11 mouse cellular contexts compared by ENCODE assay signal in genomic region chr1:189742041-189742440, GRCm38 (mm10).
"Had no signal": no experiment of that assay in that cellular context is flagged by ENCODE, and none has a peak within 500 bp of the region (broad histone marks: within the 10 kb centered on the region; RNA-seq: fewer than 3 reads in every experiment).

No protein-coding gene starts in this region.

- H3K27ac ChIP-seq: intestine, embryonic 15.5 days; limb, embryonic 13.5 days; liver, embryonic 14.5 days; midbrain, embryonic 13.5 days; neural tube, embryonic 15.5 days had no signal

- ATAC-seq: intestine, embryonic 15.5 days; midbrain, embryonic 13.5 days had no signal

- H3K4me2 ChIP-seq: intestine, embryonic 15.5 days; limb, embryonic 13.5 days; midbrain, embryonic 13.5 days; neural tube, embryonic 15.5 days had no signal

- H3K9ac ChIP-seq: intestine, embryonic 15.5 days; limb, embryonic 13.5 days; liver, embryonic 14.5 days; midbrain, embryonic 13.5 days; neural tube, embryonic 15.5 days had no signal

- DNase-seq: left cerebral cortex, postnatal 4 days; lung, postnatal 36 days; right cerebral cortex, adult 18-20 months; right cerebral cortex, postnatal 25 days; thymus, adult 18-20 months; thymus, postnatal 14 days had no signal

- H3K4me1 ChIP-seq: midbrain, embryonic 13.5 days; neural tube, embryonic 15.5 days had no signal

- H3K4me3 ChIP-seq: intestine, embryonic 15.5 days; limb, embryonic 13.5 days; midbrain, embryonic 13.5 days; neural tube, embryonic 15.5 days had no signal

- H3K9me3 ChIP-seq: intestine, embryonic 15.5 days; limb, embryonic 13.5 days; midbrain, embryonic 13.5 days; neural tube, embryonic 15.5 days had no signal

- H3K27me3 ChIP-seq: intestine, embryonic 15.5 days; limb, embryonic 13.5 days; midbrain, embryonic 13.5 days; neural tube, embryonic 15.5 days had no signal

- H3K36me3 ChIP-seq: intestine, embryonic 15.5 days; midbrain, embryonic 13.5 days; neural tube, embryonic 15.5 days had no signal
